Mouse (Mus musculus) regulatory T cell (primary cell): ENCODE data around the gene Gabrg3.
"Not testable (repeated sequence)": the region's sequence is repeated elsewhere in the genome, so short reads cannot be mapped to it uniquely, and the experiment has no call there.

ENCODE experiments used
- in situ Hi-C: fragments of 300-600 bp; cut with MboI, MseI; formaldehyde crosslinking; loops from one replicate; pipeline ENCODE4 v1.15.1; 2025; ENCODE audit warnings: high pct_unique_total_duplicates

The Gabrg3 gene

GRCm38 (mm10) chr7:57314971-57315370, 72.0 kb downstream of the Gabrg3 start:
- in situ Hi-C loops, result no loop called here

DNA sequence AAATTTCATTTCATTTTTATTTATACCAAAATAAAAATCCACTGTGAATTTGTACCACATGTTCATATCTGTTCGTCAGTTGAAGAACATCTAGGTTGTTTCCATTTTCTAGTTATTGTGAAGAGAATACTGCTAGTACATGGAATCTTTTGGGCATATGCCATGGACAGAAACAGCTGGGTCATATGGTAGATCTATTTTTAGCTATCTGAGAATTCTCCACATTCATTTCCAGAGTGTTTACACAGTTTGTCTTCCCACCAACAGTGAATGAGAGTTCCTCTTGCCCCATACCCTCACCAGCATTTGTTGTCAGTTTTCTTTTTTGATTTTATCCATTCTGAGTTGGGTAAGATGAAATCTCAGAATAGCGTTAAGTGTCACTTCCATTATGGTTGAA, 75.0 kb downstream of the Gabrg3 start:
- in situ Hi-C loops, result no loop called here

DNA sequence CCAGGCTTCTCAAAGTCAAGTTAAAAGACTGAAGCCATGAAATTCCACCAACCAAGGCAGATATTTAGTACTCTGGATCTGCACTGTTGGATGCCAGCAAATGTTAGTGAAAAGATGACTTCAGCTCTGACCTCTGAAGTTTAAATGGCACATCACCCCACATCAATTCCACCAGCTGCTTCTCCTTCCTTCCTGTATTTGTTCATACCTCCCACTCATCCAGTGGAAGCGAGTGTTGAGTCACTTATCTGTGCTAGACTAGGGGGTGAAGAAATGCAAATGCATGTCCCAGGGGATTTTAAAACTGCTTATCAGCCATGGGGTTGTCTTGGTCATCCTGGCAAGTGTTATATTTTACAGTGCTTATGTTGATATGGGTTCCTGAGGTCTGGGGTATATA, 79.7 kb downstream of the Gabrg3 start:
- in situ Hi-C loops, result no loop called here

DNA sequence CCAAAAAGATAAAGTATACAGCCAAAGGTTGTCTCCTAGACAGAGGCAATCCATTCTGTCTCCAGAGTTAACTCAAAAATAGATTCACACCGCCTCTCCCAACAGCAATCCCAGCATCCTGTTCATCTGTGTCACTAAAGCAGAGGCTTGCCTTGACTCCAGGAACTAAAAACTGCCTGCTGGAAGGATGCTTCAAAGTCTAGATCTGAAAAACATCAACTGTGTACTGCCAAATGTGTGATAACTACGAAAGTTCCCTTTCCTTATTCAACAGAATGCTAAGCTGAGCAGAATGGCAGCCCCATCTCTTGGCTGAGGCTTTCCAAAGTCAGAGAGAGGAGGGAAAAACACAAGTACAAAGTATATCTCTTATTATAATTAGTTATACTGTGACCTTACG, 90.3 kb downstream of the Gabrg3 start:
- in situ Hi-C loops, result no loop called here

GRCm38 (mm10) chr7:57294127-57294526, 92.9 kb downstream of the Gabrg3 start:
- in situ Hi-C loops, result no loop called here

GRCm38 (mm10) chr7:57293564-57293963, 93.4 kb downstream of the Gabrg3 start:
- in situ Hi-C loops, result no loop called here

DNA sequence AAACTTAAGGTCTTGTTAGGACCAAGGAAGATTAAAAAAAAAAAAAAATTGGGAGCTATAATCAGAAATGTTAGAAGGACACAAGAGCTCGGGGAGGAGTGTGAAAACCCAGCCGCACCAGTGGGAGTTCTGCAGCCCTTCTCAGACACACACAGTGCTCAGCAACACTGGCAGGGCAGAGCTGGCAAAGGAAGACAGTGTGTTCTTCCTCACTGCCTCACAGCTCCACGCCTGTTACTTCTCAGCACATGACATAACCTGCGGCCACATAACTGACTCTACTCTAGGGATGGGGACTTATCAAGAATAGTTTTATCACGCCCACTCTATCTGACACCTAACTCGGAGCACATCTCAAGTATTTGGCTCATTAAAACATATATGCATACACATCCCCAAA, 103.8 kb downstream of the Gabrg3 start:
- in situ Hi-C loops, result no loop called here

DNA sequence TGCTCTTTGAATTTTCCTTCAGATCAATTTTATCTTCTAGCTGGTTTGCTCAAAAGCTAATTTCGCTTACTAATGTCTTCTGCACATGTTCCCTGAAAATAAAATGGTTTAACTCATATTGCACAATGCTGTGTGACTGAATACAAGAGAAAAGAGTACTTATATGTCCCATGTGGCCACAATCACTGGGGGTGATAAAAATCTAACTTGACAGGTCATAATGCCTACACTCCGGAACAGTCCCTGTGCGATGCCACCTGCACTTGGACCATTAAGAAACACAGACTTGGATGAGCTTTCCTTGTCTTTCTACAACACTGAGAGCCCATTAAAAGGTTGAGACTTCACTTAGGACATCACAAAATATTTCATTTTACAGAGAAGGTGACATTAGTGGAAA, 108.1 kb downstream of the Gabrg3 start:
- in situ Hi-C loops, result no loop called here

DNA sequence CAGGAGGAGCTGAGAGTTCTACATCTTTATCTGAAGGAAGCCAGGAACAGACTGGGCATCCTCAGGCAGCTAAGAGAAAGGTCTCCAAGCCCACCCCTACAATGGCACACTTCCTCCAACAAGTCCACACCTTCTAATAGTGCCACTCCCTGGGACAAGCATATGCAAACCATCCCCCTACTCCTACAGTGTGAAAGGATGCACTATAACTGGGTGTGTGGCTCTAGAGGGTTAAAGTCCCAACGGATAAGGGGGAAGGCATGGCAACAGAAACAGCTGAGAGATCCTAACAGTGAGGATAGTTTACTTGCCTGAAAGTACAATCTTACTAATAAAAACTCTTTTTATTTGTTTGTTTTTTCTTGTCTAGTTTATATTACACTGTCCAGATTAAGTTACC, 126.8 kb downstream of the Gabrg3 start:
- in situ Hi-C loops, result no loop called here

- in situ Hi-C loops, result no loop called here
These were observed 128.0 kb downstream of the Gabrg3 start for GRCm38 (mm10) chr7:57258893-57259574.

DNA sequence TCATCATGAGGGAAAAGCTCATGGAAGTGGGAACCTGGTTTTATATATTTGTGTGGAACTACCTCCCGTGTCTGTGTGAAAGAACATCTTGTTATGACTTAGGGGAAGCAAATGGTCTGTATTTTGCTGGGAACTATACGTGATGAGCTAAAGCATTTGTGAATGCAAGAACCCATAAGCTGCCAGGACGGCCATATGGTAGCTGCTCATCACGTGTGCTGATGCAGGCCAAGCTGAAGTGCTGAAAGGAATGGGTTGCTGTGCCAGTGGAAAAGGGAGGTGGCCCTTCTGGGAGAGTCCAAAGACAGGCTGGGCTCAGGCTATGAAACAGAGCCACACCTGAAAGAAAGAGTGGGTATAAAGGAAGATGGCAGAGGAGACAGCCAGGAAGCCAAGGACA, 143.0 kb downstream of the Gabrg3 start:
- in situ Hi-C loops, result no loop called here

DNA sequence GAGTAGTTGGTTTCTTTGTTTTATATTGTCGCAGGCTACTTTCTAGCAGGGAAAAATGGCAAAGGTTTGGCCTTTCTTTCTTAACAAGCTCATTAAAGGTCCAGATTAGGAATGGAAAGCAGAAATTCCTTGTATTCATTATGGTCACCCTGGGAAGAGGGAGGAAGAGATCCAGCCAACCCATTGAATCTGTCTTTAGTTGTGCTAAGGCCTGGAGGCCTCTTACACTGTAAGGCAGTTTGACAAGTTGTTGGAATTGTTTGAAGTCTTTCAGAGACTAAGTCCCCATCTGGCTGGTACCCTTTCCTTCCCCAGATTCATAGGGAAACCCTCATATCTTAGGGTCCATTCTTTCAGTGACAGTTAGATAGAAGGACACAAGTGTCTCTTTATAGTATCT, 172.9 kb downstream of the Gabrg3 start:
- in situ Hi-C loops, result no loop called here

- in situ Hi-C loops, result no loop called here
These were observed 201.0 kb downstream of the Gabrg3 start for GRCm38 (mm10) chr7:57186015-57186414.

DNA sequence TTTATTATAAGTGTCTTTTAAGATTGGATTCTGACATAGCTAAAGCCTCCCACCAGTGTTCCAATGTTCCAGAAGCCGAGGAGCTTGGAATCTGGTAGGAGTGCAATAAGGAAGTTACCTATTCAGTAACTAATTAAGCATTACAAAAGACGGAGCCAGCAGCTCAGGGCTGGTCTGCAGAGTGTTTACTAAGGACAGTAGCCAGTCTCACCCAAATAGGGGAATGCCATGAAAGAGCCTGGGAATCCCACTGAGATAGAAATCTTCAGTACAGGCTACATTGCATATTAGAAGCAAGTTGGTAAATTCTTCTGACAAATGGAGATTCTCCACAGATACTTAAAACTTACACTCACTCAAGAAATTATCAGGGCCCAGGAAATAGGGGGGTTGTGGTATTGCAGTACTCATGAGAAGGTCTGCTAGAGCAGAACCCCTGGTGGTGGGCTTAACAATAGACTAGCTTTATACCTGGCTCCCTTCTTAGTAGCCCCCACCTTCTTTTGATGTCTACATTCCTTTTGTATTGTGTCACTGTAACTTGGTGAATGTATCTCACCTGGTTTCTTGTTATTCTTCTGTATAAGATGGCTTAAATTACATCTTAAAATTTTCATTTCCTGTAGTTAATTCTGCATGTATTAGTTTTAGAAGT, 211.0 kb downstream of the Gabrg3 start:
- in situ Hi-C loops, result not testable (repeated sequence)

- in situ Hi-C loops, result no loop called here
These were observed 220.1 kb downstream of the Gabrg3 start for GRCm38 (mm10) chr7:57166931-57167330.

DNA sequence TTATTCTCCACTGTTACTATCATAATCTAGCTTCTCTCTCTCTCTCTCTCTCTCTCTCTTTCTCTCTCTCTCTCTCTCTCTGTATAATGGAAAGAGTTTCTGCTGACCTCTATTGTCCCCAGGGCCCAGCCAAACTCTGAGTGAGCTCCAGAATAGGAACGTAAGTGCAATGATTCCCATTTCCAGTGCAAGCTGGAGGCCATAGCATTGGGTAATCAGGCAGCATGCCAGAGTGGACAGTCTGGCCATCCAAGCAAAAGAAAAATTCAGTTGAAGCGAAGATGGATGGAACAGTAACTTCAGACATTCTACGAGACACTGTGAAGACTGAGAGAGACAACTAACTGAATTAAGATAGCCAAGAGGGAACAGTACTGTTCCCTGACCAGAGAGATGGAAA, 228.8 kb downstream of the Gabrg3 start:
- in situ Hi-C loops, result no loop called here

GRCm38 (mm10) chr7:57153743-57154142, 233.2 kb downstream of the Gabrg3 start:
- in situ Hi-C loops, result no loop called here

- in situ Hi-C loops, result no loop called here
These were observed 236.2 kb downstream of the Gabrg3 start for GRCm38 (mm10) chr7:57150768-57151167.

DNA sequence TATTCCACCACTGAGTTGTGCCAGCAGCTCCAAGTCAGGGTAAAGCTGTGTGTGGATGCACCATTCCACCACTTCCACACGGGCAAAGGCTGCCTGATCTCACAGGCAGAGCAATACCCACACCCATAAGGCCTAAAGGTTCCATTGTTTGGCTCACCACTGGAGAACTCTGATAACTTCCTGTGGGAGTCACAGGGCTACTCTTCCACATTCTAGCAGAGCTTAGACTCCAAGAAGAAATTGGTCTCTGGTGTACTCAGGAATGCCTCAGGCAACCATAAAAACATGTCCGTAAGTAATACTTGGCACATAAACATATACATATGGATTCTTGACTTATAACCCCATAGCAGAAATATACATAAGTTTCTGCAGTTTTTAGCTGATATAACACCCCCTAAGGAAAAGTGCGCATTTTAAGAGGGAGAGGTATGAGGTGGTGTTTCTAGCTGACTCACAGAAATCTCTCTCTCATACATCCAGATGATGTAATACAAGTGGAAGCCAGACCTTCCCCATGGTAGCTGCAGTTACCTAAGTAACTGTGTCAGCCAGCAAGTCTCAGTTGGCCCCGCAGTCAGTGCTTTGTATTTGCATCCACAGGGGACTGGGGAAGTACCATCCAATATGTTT, 248.8 kb downstream of the Gabrg3 start:
- in situ Hi-C loops, result loop anchor here (10.0 kb wide), 2 partner anchors 63 to 347 kb away; no protein-coding TSS in a partner anchor

DNA sequence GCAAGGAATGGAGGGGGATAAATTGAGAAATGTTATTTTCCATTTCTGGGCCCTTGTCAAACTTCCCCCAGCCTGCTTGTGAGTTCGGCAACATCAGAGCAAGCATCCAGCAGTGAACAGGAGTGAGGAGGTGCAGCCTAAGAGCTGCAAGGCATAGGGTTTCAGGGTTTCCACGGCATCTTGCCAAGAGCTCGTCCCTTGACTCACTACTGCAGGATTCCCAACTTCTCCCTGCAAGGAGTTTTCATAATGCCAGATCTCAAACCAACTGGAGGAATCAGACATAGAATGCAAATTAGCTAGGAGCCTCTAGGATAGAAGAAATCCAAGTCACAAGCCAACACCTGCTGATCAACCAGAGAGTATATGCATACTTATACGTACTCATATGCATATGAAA, 254.0 kb downstream of the Gabrg3 start:
- in situ Hi-C loops, result loop anchor here (10.0 kb wide), 2 partner anchors 58 to 352 kb away; no protein-coding TSS in a partner anchor

GRCm38 (mm10) chr7:57132471-57132870, 254.5 kb downstream of the Gabrg3 start:
- in situ Hi-C loops, result loop anchor here (10.0 kb wide), 2 partner anchors 58 to 352 kb away; no protein-coding TSS in a partner anchor

DNA sequence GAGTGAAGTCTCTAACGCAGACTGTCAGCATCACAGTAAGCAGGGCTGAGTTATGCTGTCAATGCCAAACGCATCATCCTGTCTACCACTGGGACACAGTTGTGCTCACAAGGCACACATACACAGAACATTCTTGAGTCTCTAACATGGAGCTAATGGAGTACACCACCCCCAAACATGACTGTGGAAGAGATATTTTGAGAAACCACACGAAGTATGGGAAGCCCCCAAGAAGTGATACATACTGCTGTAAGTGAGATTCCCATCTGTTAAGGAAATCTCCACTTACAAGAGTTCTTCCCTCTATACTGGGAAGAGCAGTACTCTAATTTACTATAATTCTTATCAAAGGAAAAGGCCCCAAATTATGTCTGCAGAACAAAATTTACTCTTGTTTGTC, 286.9 kb downstream of the Gabrg3 start:
- in situ Hi-C loops, result no loop called here

DNA sequence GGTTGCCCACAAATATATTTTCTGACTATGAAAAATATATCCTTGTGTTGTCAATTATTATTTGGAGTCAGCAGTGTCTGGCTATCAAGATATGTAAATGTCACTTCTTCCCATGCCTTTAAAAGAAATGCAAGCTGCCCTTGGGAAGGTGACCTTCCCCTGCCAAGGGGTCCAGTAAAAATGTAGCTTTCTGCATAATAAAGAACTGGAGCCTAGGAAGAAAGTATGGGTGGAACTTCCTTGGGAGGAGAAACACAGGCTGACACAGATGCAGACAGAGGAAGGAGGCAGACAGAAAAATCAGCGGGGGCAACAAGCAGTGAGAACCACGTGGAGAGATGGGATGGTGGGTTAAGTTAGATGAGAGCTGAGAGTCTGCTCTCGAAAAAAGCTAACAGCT, 304.9 kb downstream of the Gabrg3 start:
- in situ Hi-C loops, result no loop called here
